Mouse (Mus musculus) neural tube, embryonic 11.5 days (tissue): ENCODE results near the gene 1700025G04Rik. TPM values are rescaled to one million over a fixed set of nuclear protein-coding genes. Genes with fewer than 3 reads are reported as not detected.

Source experiments
- ATAC-seq: fragments of 200-750 bp; cut with Nextera tagmentation; 2 replicates; pipeline ENCODE4 v1.8.0; 2017; ENCODE audit warnings: moderate number of reproducible peaks, mild to moderate bottlenecking, moderate TSS enrichment, moderate library complexity; ENCODE audit not compliant: insufficient read depth, low FRiP score, low TSS enrichment
- DNase-seq: peaks from one replicate; pipeline ENCODE4 v3.0.0-alpha.2; 2015; ENCODE audit warnings: low spot score
- H3K27ac ChIP-seq: fragments of 300-500 bp; sonication (generic); 2 replicates; pipeline ENCODE4 v1.5.1; 2014; ENCODE audit warnings: low read depth, mild to moderate bottlenecking, low read length
- H3K27me3 ChIP-seq: fragments of 300-500 bp; sonication (generic); 2 replicates; pipeline ENCODE4 v1.6.1; 2014; ENCODE audit warnings: mild to moderate bottlenecking, low read length, mixed read lengths; ENCODE audit not compliant: control insufficient read depth, insufficient read depth
- H3K36me3 ChIP-seq: fragments of 300-500 bp; sonication (generic); 2 replicates; pipeline ENCODE4 v1.6.1; 2014; ENCODE audit warnings: mild to moderate bottlenecking, low read length, moderate library complexity, mixed read lengths; ENCODE audit not compliant: control insufficient read depth, insufficient read depth
- H3K4me1 ChIP-seq: fragments of 300-500 bp; sonication (generic); 2 replicates; pipeline ENCODE4 v1.6.1; 2014; ENCODE audit warnings: low read length, mixed read lengths; ENCODE audit not compliant: control insufficient read depth, insufficient read depth
- H3K4me2 ChIP-seq: fragments of 300-500 bp; sonication (generic); 2 replicates; pipeline ENCODE4 v1.6.1; 2014; ENCODE audit warnings: low read depth, mild to moderate bottlenecking, moderate library complexity
- H3K4me3 ChIP-seq: fragments of 300-500 bp; sonication (generic); 2 replicates; pipeline ENCODE4 v1.5.1; 2014; ENCODE audit warnings: low read depth, low read length
- H3K9ac ChIP-seq: fragments of 300-500 bp; sonication (generic); 2 replicates; pipeline ENCODE4 v1.6.1; 2014; ENCODE audit warnings: mild to moderate bottlenecking, low read length
- H3K9me3 ChIP-seq: fragments of 300-500 bp; sonication (generic); 2 replicates; pipeline ENCODE4 v1.6.1; 2016; ENCODE audit warnings: low read length; ENCODE audit not compliant: control insufficient read depth
- WGBS: fragments of 180-500 bp; shearing (Covaris S2); extraction: QIAGEN DNeasy Blood & Tissue Kit; methylation state at CpG from one replicate; pipeline ENCODE4 v1.1.7; 2014; 5-methylcytosine and 5-hydroxymethylcytosine counted together
- polyA plus RNA-seq: library from polyadenylated mRNA; unstranded; fragments of >200 nt; fragmentation: Nextera tagmentation; extraction: Ambion mirVana; gene quantifications from 2 replicates; pipeline ENCODE4 v1.2.1, GENCODE M21; 2014

The 1700025G04Rik gene
- polyA plus RNA-seq, 1 experiment from 2014 or later, result 40.7 TPM

GRCm38 (mm10) chr1:151999424-151999842 lies 90.5 kb downstream of the 1700025G04Rik start:
- Histone ChIP-seq H3K9me3 (no peaks in the 10 kb centered on the region), H3K4me3 (no peak overlapping the region), H3K27me3 (no peaks in the 10 kb centered on the region), H3K36me3 (no peaks in the 10 kb centered on the region), H3K4me1 (no peaks in the 10 kb centered on the region; the same call in 1 of the 2 replicates), H3K27ac (no peak overlapping the region), H3K4me2 (no peak overlapping the region), H3K9ac (no peak overlapping the region)
- ATAC-seq, result no peak
- WGBS, result 82% methylated on average over 7 of the region's 7 CpGs
- DNase-seq, result no peak

GRCm38 (mm10) chr1:151998721-151999206 lies 91.2 kb downstream of the 1700025G04Rik start:
- no peak overlapping the region for H3K9ac ChIP-seq
- no peaks in the 10 kb centered on the region for H3K36me3 ChIP-seq
- no peak overlapping the region for H3K4me2 ChIP-seq
- H3K4me1 ChIP-seq, result no peaks in the 10 kb centered on the region
- H3K27ac ChIP-seq, result no peak overlapping the region
- no peak for ATAC-seq
- 89% methylated on average over 8 of the region's 8 CpGs for WGBS
- H3K27me3 ChIP-seq, result no peaks in the 10 kb centered on the region
- no peak overlapping the region for H3K4me3 ChIP-seq
- no peak for DNase-seq
- no peaks in the 10 kb centered on the region for H3K9me3 ChIP-seq

GRCm38 (mm10) chr1:151997591-151997990 lies 92.3 kb downstream of the 1700025G04Rik start:
- no peak overlapping the region for H3K4me2 ChIP-seq
- H3K27me3 ChIP-seq, result no peaks in the 10 kb centered on the region
- no peaks in the 10 kb centered on the region for H3K36me3 ChIP-seq
- ATAC-seq, result no peak
- H3K27ac ChIP-seq, result no peak overlapping the region
- H3K9ac ChIP-seq, result no peak overlapping the region
- H3K9me3 ChIP-seq, result no peaks in the 10 kb centered on the region
- no peak for DNase-seq
- no peaks in the 10 kb centered on the region for H3K4me1 ChIP-seq
- 89% methylated on average over 7 of the region's 7 CpGs for WGBS
- no peak overlapping the region for H3K4me3 ChIP-seq

- no peak overlapping the region for H3K4me2 ChIP-seq
- WGBS, result 80% methylated on average over 10 of the region's 10 CpGs
- no peak overlapping the region for H3K4me3 ChIP-seq
- H3K9ac ChIP-seq, result no peak overlapping the region
- H3K9me3 ChIP-seq, result no peaks in the 10 kb centered on the region
- no peaks in the 10 kb centered on the region for H3K36me3 ChIP-seq
- no peak for ATAC-seq
- no peaks in the 10 kb centered on the region for H3K27me3 ChIP-seq
- no peaks in the 10 kb centered on the region for H3K4me1 ChIP-seq
- no peak for DNase-seq
- H3K27ac ChIP-seq, result no peak overlapping the region
Measured at GRCm38 (mm10) chr1:151995948-151996697, 93.8 kb downstream of the 1700025G04Rik start.

- H3K4me1 ChIP-seq, result no peaks in the 10 kb centered on the region
- no peak overlapping the region for H3K9ac ChIP-seq
- no peaks in the 10 kb centered on the region for H3K36me3 ChIP-seq
- no peak overlapping the region for H3K4me2 ChIP-seq
- H3K9me3 ChIP-seq, result no peaks in the 10 kb centered on the region
- no peak for ATAC-seq
- DNase-seq, result no peak
- WGBS, result 75% methylated on average over 6 of the region's 6 CpGs
- H3K4me3 ChIP-seq, result no peak overlapping the region
- H3K27ac ChIP-seq, result no peak overlapping the region
- no peaks in the 10 kb centered on the region for H3K27me3 ChIP-seq
Measured at GRCm38 (mm10) chr1:151994271-151994670, 95.7 kb downstream of the 1700025G04Rik start.

- Histone ChIP-seq H3K27ac (no peak overlapping the region), H3K27me3 (no peaks in the 10 kb centered on the region), H3K4me3 (no peak overlapping the region), H3K4me2 (no peak overlapping the region), H3K36me3 (no peaks in the 10 kb centered on the region), H3K9ac (no peak overlapping the region), H3K9me3 (no peaks in the 10 kb centered on the region), H3K4me1 (no peaks in the 10 kb centered on the region)
- 92% methylated on average over 4 of the region's 4 CpGs for WGBS
- ATAC-seq, result no peak
- no peak for DNase-seq
Measured at GRCm38 (mm10) chr1:151991505-151991904, 98.4 kb downstream of the 1700025G04Rik start.

GRCm38 (mm10) chr1:151990615-151991014 lies 99.3 kb downstream of the 1700025G04Rik start:
- Histone ChIP-seq H3K4me3 (no peak overlapping the region), H3K36me3 (no peaks in the 10 kb centered on the region), H3K4me2 (no peak overlapping the region), H3K9me3 (no peaks in the 10 kb centered on the region), H3K9ac (no peak overlapping the region), H3K4me1 (no peaks in the 10 kb centered on the region), H3K27me3 (no peaks in the 10 kb centered on the region), H3K27ac (no peak overlapping the region)
- ATAC-seq, result no peak
- DNase-seq, result no peak
- WGBS, result 84% methylated on average over 4 of the region's 4 CpGs

GRCm38 (mm10) chr1:151988713-151989112 lies 101.2 kb downstream of the 1700025G04Rik start:
- no peak overlapping the region for H3K4me3 ChIP-seq
- no peak for ATAC-seq
- H3K9me3 ChIP-seq, result no peaks in the 10 kb centered on the region
- 0 out of 2 replicates have a peak, but pooled peaks cover 3% of the 10 kb centered on the region for H3K4me1 ChIP-seq
- no peaks in the 10 kb centered on the region for H3K36me3 ChIP-seq
- WGBS, result 85% methylated on average over 7 of the region's 7 CpGs
- H3K27me3 ChIP-seq, result no peaks in the 10 kb centered on the region
- H3K4me2 ChIP-seq, result no peak overlapping the region
- H3K27ac ChIP-seq, result no peak overlapping the region
- no peak overlapping the region for H3K9ac ChIP-seq
- no peak for DNase-seq

GRCm38 (mm10) chr1:151988066-151988465 lies 101.9 kb downstream of the 1700025G04Rik start:
- Histone ChIP-seq H3K4me1 (0 out of 2 replicates have a peak, but pooled peaks cover 3% of the 10 kb centered on the region), H3K4me2 (no peak overlapping the region), H3K27me3 (no peaks in the 10 kb centered on the region), H3K9ac (no peak overlapping the region), H3K9me3 (no peaks in the 10 kb centered on the region), H3K27ac (no peak overlapping the region), H3K4me3 (no peak overlapping the region), H3K36me3 (no peaks in the 10 kb centered on the region)
- DNase-seq (no peak), ATAC-seq (no peak)
- WGBS, result 91% methylated on average over 8 of the region's 8 CpGs
